Mouse (Mus musculus): ENCODE data around the gene Hist2h3c2. TPM values are rescaled to one million over a fixed set of nuclear protein-coding genes. Genes with fewer than 3 reads are reported as not detected.
"Not testable (repeated sequence)": the region's sequence is repeated elsewhere in the genome, so short reads cannot be mapped to it uniquely, and the experiment has no call there.

The Hist2h3c2 gene
- 3.2 and 6.4 TPM in 2 replicates for polyA plus RNA-seq (2014; fragmentation: Nextera tagmentation; extraction: Ambion mirVana)

- Histone ChIP-seq H3K9ac (ENCODE audit: low read length) (peak within 1 kb of the TSS; percentile 80), H3K4me1 (ENCODE audit: control insufficient read depth in 2 of 2, insufficient read depth in 2 of 2, low read length in 2 of 2) (peaks cover 8 to 27% of the 10 kb centered on the region in 2 experiments), H3K4me3 (ENCODE audit: control insufficient read depth in 1 of 2, insufficient read depth in 1 of 2, low read depth in 1 of 2, low read length in 2 of 2) (peak within 1 kb of the TSS; percentile 49 to 51), H3K4me2 (ENCODE audit: low read length) (peak within 1 kb of the TSS; percentile 73), H3K27ac (replicated peaks in 1 of 2; ENCODE audit: control insufficient read depth in 1 of 2, insufficient read depth in 1 of 2, low read depth in 2 of 2, low read length in 2 of 2) (peak within 1 kb of the TSS; percentile 79 to 91)
- ATAC-seq (ENCODE audit: insufficient number of reproducible peaks, insufficient read depth, low FRiP score, low read depth) = peak; percentile 89
- under 1% methylated on average over 17 of the region's 68 CpGs for WGBS
- not testable (repeated sequence) for H3K9me3 ChIP-seq (ENCODE audit: control insufficient read depth, low read length); H3K27me3 ChIP-seq (ENCODE audit: control insufficient read depth, insufficient read depth, low read length); H3K36me3 ChIP-seq (ENCODE audit: control insufficient read depth, insufficient read depth, low read length)
Observed at GRCm38 (mm10) chr3:96238954-96239793, at the start of gene Hist2h3c2. Gene Hist2h3c2 (minus strand): TSS chr3:96239127.

GRCm38 (mm10) chr3:96287334-96287733 is 48.4 kb upstream of the Hist2h3c2 start:
- H3K27ac ChIP-seq (replicated peaks in 1 of 2; ENCODE audit: control insufficient read depth in 1 of 2, insufficient read depth in 1 of 2, low read depth in 2 of 2, low read length in 2 of 2); H3K9me3 ChIP-seq (ENCODE audit: control insufficient read depth, low read length); H3K4me3 ChIP-seq (ENCODE audit: control insufficient read depth in 1 of 2, insufficient read depth in 1 of 2, low read depth in 1 of 2, low read length in 2 of 2); H3K9ac ChIP-seq (ENCODE audit: low read length); H3K36me3 ChIP-seq (ENCODE audit: control insufficient read depth, insufficient read depth, low read length); ATAC-seq (ENCODE audit: insufficient number of reproducible peaks, insufficient read depth, low FRiP score, low read depth); H3K4me1 ChIP-seq (ENCODE audit: control insufficient read depth in 2 of 2, insufficient read depth in 2 of 2, low read length in 2 of 2); H3K4me2 ChIP-seq (ENCODE audit: low read length): not testable (repeated sequence)
- H3K27me3 ChIP-seq (ENCODE audit: control insufficient read depth, insufficient read depth, low read length) = peaks cover 18% of the 10 kb centered on the region
- 91% methylated on average over 11 of the region's 11 CpGs for WGBS

- H3K27me3 ChIP-seq (ENCODE audit: control insufficient read depth, insufficient read depth, low read length) = peaks cover 21% of the 10 kb centered on the region
- peaks cover 2 to 7% of the 10 kb centered on the region in 2 experiments; a peak in 2 of 4 replicates for H3K4me1 ChIP-seq (ENCODE audit: control insufficient read depth in 2 of 2, insufficient read depth in 2 of 2, low read length in 2 of 2)
- H3K27ac ChIP-seq (replicated peaks in 1 of 2; ENCODE audit: control insufficient read depth in 1 of 2, insufficient read depth in 1 of 2, low read depth in 2 of 2, low read length in 2 of 2) = no peak overlapping the region
- no peak overlapping the region for H3K9ac ChIP-seq (ENCODE audit: low read length)
- no peak for ATAC-seq (ENCODE audit: insufficient number of reproducible peaks, insufficient read depth, low FRiP score, low read depth)
- H3K36me3 ChIP-seq (ENCODE audit: control insufficient read depth, insufficient read depth, low read length) = no peaks in the 10 kb centered on the region
- 11% methylated on average over 4 of the region's 4 CpGs for WGBS
- H3K4me2 ChIP-seq (ENCODE audit: low read length) = peak overlapping the region; percentile 21
- H3K4me3 ChIP-seq (ENCODE audit: control insufficient read depth in 1 of 2, insufficient read depth in 1 of 2, low read depth in 1 of 2, low read length in 2 of 2) = no peak overlapping the region
- H3K9me3 ChIP-seq (ENCODE audit: control insufficient read depth, low read length) = no peaks in the 10 kb centered on the region
Observed at GRCm38 (mm10) chr3:96284457-96284856, 45.5 kb upstream of the Hist2h3c2 start.

GRCm38 (mm10) chr3:96280660-96281059 is 41.7 kb upstream of the Hist2h3c2 start:
- no peak overlapping the region for H3K27ac ChIP-seq (replicated peaks in 1 of 2; ENCODE audit: control insufficient read depth in 1 of 2, insufficient read depth in 1 of 2, low read depth in 2 of 2, low read length in 2 of 2)
- H3K27me3 ChIP-seq (ENCODE audit: control insufficient read depth, insufficient read depth, low read length) = peaks cover 19% of the 10 kb centered on the region
- H3K4me3 ChIP-seq (ENCODE audit: control insufficient read depth in 1 of 2, insufficient read depth in 1 of 2, low read depth in 1 of 2, low read length in 2 of 2) = no peak overlapping the region
- ATAC-seq (ENCODE audit: insufficient number of reproducible peaks, insufficient read depth, low FRiP score, low read depth) = no peak
- H3K9ac ChIP-seq (ENCODE audit: low read length) = no peak overlapping the region
- no peak overlapping the region for H3K4me2 ChIP-seq (ENCODE audit: low read length)
- H3K4me1 ChIP-seq (ENCODE audit: control insufficient read depth in 2 of 2, insufficient read depth in 2 of 2, low read length in 2 of 2) = peaks cover 5 to 7% of the 10 kb centered on the region in 2 experiments; a peak in 2 of 4 replicates
- no peaks in the 10 kb centered on the region for H3K36me3 ChIP-seq (ENCODE audit: control insufficient read depth, insufficient read depth, low read length)
- WGBS = 57% methylated on average over 6 of the region's 6 CpGs
- no peaks in the 10 kb centered on the region for H3K9me3 ChIP-seq (ENCODE audit: control insufficient read depth, low read length)

GRCm38 (mm10) chr3:96277800-96278624 is 39.1 kb upstream of the Hist2h3c2 start:
- peak overlapping the region; percentile 84 for H3K4me2 ChIP-seq (ENCODE audit: low read length)
- whole genome bisulfite sequencing = under 1% methylated on average over 49 of the region's 49 CpGs
- H3K27ac ChIP-seq (replicated peaks in 1 of 2; ENCODE audit: control insufficient read depth in 1 of 2, insufficient read depth in 1 of 2, low read depth in 2 of 2, low read length in 2 of 2) = peak overlapping the region; percentile 76 to 85
- H3K9me3 ChIP-seq (ENCODE audit: control insufficient read depth, low read length) = no peaks in the 10 kb centered on the region
- peaks cover 8% of the 10 kb centered on the region; the same call in 1 of the 2 replicates for H3K27me3 ChIP-seq (ENCODE audit: control insufficient read depth, insufficient read depth, low read length)
- peak overlapping the region; percentile 63 for H3K9ac ChIP-seq (ENCODE audit: low read length)
- peak; percentile 83 for ATAC-seq (ENCODE audit: insufficient number of reproducible peaks, insufficient read depth, low FRiP score, low read depth)
- no peaks in the 10 kb centered on the region for H3K36me3 ChIP-seq (ENCODE audit: control insufficient read depth, insufficient read depth, low read length)
- peak overlapping the region; percentile 43 to 51 for H3K4me3 ChIP-seq (ENCODE audit: control insufficient read depth in 1 of 2, insufficient read depth in 1 of 2, low read depth in 1 of 2, low read length in 2 of 2)
- H3K4me1 ChIP-seq (ENCODE audit: control insufficient read depth in 2 of 2, insufficient read depth in 2 of 2, low read length in 2 of 2) = peaks cover 0 to 3% of the 10 kb centered on the region in 2 experiments; a peak in 1 of 4 replicates

- Histone ChIP-seq H3K36me3 (ENCODE audit: control insufficient read depth, insufficient read depth, low read length) (no peaks in the 10 kb centered on the region), H3K9me3 (ENCODE audit: control insufficient read depth, low read length) (no peaks in the 10 kb centered on the region), H3K4me3 (ENCODE audit: control insufficient read depth in 1 of 2, insufficient read depth in 1 of 2, low read depth in 1 of 2, low read length in 2 of 2) (peak overlapping the region; percentile 43 to 51), H3K9ac (ENCODE audit: low read length) (peak overlapping the region; percentile 63), H3K27me3 (ENCODE audit: control insufficient read depth, insufficient read depth, low read length) (peaks cover 4% of the 10 kb centered on the region; the same call in 1 of the 2 replicates), H3K4me1 (ENCODE audit: control insufficient read depth in 2 of 2, insufficient read depth in 2 of 2, low read length in 2 of 2) (peaks cover 0 to 3% of the 10 kb centered on the region in 2 experiments; a peak in 1 of 4 replicates), H3K4me2 (ENCODE audit: low read length) (peak overlapping the region; percentile 84), H3K27ac (replicated peaks in 1 of 2; ENCODE audit: control insufficient read depth in 1 of 2, insufficient read depth in 1 of 2, low read depth in 2 of 2, low read length in 2 of 2) (peak overlapping the region; percentile 26 to 76; a peak in 2 of 4 replicates)
- 16% methylated on average over 8 of the region's 8 CpGs for WGBS
- ATAC-seq (ENCODE audit: insufficient number of reproducible peaks, insufficient read depth, low FRiP score, low read depth) = peak; percentile 16; the same call in 1 of the 2 replicates
Observed at GRCm38 (mm10) chr3:96277428-96277799, 38.5 kb upstream of the Hist2h3c2 start.
